Mouse (Mus musculus) splenic B cell, adult 2 months (primary cell): ENCODE data around the gene Col4a2.
"Not testable (repeated sequence)": the region's sequence is repeated elsewhere in the genome, so short reads cannot be mapped to it uniquely, and the experiment has no call there.

ENCODE experiments used
- DNase-seq: peaks from one replicate; pipeline ENCODE4 v3.0.0-alpha.2; 2011; ENCODE audit warnings: low read depth, low spot score
- H3K27me3 ChIP-seq: 2 replicates; pipeline ENCODE4 v1.6.1; 2012; ENCODE audit warnings: mild to moderate bottlenecking, low read length, moderate library complexity, mixed read lengths; ENCODE audit not compliant: control insufficient read depth, poor library complexity, insufficient read depth, severe bottlenecking
- H3K36me3 ChIP-seq: 2 replicates; pipeline ENCODE4 v1.6.1; 2012; ENCODE audit warnings: mild to moderate bottlenecking, low read length, moderate library complexity, mixed read lengths; ENCODE audit not compliant: control insufficient read depth, poor library complexity, insufficient read depth, severe bottlenecking

Col4a2 gene

DNA sequence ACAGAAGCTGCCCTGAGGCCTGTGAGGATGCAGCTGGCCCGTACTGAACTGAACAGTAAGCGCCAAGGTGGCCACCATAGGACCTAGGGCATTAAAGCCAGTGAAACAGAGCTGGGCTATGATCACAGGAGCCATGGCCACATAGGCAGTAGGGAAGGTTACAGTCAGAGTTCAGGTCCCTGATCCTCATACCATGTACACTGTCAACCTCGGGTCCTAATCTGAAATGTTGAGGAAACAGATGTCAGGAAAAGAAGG, 152.0 kb downstream of the Col4a2 start:
- no peak for DNase-seq
- no peaks in the 10 kb centered on the region for H3K36me3 ChIP-seq
- H3K27me3 ChIP-seq = no peaks in the 10 kb centered on the region

DNA sequence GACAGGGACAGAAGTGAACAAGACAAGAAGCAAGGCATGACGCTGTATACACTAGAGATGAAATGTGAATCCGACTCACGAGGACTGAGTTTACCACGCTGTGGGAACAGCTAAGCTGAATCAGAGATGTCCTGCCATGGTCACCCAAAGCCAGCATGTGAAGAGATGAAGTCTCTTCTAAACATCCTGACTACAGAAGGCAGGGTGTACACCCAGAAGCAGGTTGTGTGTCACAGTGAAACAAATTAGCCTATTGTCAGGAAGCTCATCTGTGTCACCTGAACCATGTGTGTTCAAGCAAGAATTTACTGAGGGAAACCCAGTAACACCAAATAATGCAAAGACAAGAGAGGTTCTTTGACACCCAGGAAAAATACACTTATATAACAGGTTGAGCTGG, 153.0 kb downstream of the Col4a2 start:
- no peak for DNase-seq
- H3K36me3 ChIP-seq = no peaks in the 10 kb centered on the region
- no peaks in the 10 kb centered on the region for H3K27me3 ChIP-seq

DNA sequence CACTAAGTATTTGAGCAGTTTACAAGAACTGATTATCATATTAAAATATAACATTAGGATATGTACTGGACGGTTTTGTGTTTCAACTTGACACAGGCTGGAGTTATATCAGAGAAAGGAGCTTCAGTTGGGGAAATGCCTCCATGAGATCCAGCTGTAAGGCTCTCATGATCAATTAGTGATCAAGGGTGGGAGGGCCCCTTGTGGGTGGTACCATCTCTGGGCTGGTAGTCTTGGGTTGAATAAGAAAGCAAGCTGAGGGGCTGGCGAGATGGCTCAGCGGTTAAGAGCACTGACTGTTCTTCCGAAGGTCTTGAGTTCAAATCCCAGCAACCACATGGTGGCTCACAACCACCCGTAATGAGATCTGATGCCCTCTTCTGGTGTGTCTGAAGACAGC, 153.9 kb downstream of the Col4a2 start:
- not testable (repeated sequence) for DNase-seq, H3K27me3 ChIP-seq, H3K36me3 ChIP-seq

DNA sequence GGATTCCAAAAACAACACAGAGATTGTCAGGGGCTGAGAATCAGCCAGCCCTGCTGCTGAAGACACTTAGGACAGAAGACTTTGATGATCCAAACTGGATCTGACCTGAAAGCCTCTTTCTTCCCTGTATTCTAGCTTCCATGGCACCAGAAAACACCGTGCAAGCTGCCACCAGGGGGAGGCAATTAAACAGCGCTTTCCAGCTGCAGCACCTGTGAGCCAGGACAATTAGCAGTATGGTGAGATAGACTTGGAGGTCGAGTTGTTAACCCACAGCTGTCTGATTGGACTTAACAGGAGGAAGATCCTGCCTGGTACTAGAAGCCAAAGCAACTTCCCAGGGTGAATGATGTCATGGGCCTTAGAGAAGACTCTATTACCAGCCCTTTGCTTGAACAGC, 156.5 kb downstream of the Col4a2 start:
- Histone ChIP-seq H3K27me3 (no peaks in the 10 kb centered on the region), H3K36me3 (no peaks in the 10 kb centered on the region)
- peak; percentile 37 for DNase-seq

DNA sequence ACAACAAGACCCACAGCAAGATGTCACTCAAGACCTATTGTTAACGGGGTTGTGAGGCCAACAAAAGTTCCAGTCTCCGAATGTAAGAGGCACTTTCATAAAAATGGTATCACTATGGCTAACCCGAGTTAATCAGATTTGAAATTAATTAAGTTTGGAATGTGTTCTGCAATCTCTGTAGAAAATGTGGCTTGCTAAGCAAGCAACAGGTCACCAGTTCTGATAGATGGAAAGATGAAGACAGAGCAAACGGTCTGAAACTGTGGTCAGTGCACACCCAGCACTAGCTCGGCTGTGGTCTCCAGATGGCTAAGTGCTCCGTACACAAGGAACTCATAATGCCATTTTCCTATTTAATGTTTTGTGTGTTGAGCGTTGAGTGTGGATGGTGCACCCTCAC, 158.1 kb downstream of the Col4a2 start:
- DNase-seq = no peak
- Histone ChIP-seq H3K36me3 (no peaks in the 10 kb centered on the region), H3K27me3 (no peaks in the 10 kb centered on the region)

DNA sequence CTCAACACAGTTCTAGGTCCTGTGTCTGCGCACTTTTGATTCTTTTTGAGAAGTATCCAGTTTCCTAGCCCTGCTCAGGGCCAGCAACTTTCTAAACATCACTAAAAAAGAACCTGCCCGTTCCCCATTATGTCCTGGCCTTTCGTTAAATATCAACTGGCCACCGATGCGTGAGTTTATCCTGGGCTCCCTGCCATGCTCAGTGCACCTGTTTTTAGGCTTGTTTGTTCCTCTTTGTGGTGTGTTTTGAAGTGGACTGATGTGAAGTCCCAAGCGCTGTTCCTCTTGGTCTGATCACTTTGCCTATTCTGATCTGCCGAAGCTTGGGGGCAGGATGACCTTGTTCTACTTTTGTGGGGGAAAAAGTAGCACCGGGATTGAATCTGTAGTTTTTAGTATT, 158.7 kb downstream of the Col4a2 start:
- no peak for DNase-seq
- no peaks in the 10 kb centered on the region for H3K27me3 ChIP-seq
- no peaks in the 10 kb centered on the region for H3K36me3 ChIP-seq

DNA sequence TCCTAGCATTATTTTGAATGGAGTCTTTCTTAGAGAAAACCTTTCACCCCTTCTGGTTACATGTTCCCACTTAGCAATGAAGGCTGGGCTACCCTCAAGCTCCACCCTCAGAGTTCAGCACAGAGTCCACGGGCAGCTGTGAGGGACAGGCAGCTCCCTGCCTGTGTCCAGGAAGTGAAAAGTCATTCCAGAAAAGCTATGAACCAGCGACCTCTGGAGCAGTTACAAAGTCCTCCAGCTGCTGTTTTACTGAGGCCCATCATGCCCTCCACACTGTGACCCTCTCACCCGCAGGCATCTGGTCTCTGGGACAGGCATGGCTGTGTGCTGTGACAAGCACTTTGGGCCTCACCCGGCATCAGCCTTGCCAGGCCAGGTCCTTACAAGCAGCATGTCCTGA, 160.5 kb downstream of the Col4a2 start:
- DNase-seq = no peak
- no peaks in the 10 kb centered on the region for H3K36me3 ChIP-seq
- H3K27me3 ChIP-seq = no peaks in the 10 kb centered on the region

DNA sequence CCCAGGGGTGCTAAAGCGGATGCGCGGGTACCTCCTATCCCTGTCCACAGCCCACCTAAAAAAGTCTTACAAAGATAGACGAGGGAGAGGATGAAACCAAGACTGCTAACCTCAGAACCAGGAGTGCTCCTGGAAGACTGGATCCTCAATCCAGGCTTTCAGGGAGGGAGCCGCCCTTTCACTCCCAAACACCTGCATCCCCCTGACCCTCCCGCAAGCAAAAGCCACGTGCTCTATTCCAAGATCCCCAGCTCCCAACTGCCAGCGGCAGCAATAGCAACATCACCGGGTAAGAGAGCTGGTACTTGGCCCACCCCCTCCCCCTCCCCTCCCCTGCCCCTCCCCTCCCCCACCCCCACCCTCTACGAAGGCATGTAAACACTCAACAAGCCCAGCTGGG, 162.8 kb downstream of the Col4a2 start:
- Histone ChIP-seq H3K27me3 (no peaks in the 10 kb centered on the region), H3K36me3 (no peaks in the 10 kb centered on the region)
- no peak for DNase-seq

DNA sequence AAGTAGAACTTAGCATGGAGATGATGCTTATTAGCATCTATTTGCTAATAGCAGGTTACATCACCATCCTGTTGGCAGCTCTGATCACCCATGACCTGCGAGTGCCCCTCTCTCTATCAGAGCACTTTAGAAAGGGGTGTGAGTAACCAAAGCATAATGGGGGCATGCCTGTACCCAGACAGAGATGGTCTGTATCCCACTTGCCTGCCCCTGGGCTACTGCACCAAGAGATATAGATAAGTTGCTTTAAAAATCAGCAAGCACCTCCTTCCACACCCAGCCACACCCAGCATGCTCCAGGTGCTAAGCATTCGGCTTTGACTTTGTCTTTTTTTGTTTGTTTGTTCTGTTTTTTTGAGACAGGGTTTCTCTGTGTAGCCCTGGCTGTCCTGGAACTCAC, 163.3 kb downstream of the Col4a2 start:
- H3K27me3 ChIP-seq = no peaks in the 10 kb centered on the region
- DNase-seq = no peak
- H3K36me3 ChIP-seq = no peaks in the 10 kb centered on the region

DNA sequence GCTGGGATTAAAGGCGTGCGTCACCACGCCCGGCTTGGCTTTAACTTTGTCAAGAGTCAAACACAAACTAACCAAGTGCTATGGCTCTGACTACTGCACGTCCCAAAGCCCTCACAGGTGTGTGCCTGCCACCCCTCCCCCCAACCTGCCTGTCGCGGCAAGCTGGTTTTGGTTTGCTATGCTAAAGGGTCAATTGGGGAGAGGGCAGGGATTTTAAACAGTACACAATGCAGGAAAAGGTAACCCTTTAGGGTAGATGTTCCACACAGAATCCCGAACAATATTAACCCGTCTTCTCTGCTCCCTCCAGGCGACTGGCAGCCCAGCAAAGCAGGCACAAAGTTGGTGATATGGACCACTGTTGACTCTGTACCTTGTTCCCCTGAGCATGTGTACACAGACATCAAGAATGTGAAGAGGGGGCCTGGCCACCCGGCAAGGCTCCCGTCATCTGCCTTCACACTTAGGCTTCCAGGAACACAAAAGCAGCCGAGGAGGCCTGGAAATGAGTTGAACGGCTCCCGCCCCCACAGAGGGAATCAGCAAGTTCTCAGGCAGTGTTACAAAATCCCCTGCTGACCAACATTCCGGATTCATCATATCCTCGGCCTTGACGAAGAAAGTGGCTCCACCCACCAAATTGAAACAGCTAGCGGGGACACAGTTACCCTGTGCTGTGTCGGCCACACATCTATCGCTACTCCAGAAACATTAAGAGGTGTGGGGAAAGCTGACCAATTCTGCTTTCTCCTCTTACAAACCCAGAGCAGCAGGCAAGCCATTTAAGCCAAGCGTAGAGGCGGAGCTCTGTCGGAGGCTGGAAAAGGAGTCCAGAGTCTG, 164.0 kb downstream of the Col4a2 start:
- Histone ChIP-seq H3K36me3 (no peaks in the 10 kb centered on the region), H3K27me3 (no peaks in the 10 kb centered on the region)
- DNase-seq = peak; percentile 19

DNA sequence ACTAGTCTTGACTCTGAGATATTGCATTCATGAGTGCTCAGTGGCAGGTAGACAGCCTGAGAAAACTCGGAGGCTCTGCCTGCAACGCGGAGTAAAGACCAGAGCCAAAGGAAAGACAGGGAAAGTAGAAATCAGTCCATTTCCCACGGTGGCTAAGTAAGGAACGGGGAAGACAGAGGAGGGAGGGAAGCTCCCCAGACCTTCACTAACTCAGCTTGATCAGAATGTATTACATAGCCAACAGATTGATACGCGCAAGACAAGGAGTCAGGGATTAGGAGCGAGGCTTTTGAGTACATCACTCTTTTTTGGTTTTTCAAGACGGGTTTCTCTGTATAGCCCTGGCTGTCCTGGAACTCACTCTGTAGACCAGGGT, 164.6 kb downstream of the Col4a2 start:
- H3K36me3 ChIP-seq = no peaks in the 10 kb centered on the region
- H3K27me3 ChIP-seq = no peaks in the 10 kb centered on the region
- DNase-seq = no peak

DNA sequence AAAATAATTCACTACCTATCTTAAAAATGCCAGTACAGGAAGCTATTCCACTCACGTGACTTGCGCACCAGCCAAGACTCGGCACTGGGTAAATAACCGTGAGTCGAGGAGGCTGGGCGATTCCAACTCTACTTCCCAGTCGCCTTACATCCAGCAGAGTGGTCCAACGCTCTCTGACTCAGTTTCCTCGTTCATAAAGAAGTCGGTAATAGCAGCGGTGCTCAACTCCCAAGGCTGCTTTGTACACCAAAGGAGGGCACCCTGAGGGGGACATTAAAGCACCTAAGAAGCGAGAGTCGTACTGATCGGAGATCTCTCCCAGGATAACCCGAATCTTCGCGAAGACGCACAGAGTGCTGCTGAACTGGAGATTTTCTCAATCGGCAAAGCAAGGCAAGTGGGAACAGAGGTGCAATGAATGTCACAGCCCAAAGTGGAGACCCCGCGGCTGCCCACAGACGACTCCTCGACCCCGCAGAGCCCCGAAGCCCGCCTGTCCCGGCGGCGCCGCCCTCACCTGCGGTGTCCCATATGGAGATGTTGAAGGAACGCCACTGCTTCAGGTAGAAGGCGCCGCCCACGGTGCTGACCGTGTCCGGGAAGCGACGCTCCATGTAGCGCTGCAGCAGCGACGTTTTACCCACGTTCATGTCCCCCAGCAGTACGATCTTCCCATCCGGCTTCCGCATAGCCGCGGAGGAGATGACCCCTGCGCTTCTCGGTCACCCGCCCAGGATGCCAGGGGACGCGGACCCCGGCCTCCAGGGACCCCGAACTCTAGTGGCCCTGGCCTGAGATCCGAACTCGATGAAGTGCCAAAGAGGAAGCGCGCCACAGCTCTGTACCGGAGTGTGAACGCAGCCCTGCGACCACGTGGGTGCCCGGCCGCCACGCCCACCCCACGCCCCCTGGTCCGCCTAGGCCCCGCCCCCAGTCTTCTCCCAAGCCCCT, 165.5 kb downstream of the Col4a2 start, which contains the start of gene Rab20:
Rab20 (minus strand) TSS at position 900 of the 951 bp plus-strand sequence.
- H3K36me3 ChIP-seq = no peaks in the 10 kb centered on the region
- peak; percentile 63 for DNase-seq
- no peaks in the 10 kb centered on the region for H3K27me3 ChIP-seq

DNA sequence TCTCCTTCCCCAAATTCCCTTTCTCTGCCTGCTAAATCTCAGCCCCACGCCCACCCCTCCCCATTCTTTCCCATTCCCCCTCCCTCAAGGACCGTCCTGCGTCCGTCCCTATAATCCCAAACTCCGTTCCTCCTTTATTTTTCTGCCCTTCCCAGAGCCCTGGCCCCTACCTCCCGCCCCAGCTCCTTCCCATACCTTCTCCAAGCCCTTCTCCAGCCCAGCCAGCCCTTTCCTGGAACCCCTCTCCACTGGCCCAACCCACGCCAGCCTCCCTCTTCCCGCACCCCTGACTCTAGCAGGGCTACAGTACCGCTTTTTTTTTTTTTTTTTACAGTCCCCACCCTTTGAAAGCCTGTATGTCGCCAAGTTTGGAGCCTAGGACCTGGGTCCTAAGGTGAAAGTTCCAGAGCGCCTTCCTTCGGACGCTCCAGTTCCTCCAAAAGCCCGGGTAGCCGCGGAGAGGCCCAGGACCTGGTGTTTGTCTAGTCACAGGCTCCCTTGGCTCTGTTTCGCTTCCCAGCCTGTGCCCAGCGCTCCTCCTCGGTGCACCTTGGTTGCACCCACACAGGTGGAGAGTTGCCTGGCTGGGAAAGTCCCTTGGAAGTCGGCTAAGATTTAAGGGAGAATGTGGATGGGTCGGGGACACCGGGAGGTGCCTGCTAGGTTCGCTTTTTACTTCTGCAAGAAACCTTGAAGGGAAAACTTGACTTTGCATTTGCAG, 166.4 kb downstream of the Col4a2 start:
- Histone ChIP-seq H3K36me3 (no peaks in the 10 kb centered on the region), H3K27me3 (no peaks in the 10 kb centered on the region)
- no peak for DNase-seq

DNA sequence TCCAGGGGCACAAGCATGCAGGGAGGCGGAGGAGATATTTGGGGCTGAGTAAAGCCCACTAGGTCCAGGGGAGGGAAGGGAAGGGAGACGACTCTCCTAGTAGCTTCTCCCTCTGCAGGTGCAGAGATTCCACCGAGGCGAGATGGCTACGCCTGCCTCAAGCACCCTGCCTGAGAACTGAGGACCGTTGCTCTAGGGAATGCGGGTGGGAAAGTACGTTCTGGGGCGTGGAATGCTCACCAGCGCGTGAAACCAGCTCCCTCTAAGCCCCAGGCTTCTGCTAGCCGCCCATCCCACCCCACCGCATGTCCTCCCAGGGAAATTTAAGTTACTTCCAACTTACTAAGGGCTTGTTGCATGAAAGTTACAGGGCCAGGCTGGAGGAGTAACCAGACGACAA, 167.0 kb downstream of the Col4a2 start:
- H3K36me3 ChIP-seq = no peaks in the 10 kb centered on the region
- DNase-seq = no peak
- no peaks in the 10 kb centered on the region for H3K27me3 ChIP-seq

DNA sequence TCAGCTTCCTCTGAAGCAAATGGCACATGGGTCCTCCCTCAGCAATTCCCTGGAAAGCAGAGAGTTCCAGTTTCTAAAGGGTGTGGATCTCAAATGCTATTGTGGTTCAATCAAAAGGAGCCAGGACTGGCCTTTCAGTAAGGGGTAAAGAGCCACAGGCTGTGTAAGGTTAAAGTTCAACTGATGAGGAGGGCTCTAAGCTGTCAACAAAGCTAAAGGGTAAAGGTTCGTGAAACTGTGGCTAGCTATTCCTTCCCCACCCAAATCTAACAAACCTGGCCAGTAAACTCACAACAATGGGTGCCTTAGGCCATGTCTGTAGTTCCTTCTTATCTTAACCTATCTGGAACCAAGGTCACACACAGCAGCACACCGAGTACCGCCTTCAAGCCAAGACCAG, 169.3 kb downstream of the Col4a2 start:
- Histone ChIP-seq H3K27me3 (no peaks in the 10 kb centered on the region), H3K36me3 (no peaks in the 10 kb centered on the region)
- DNase-seq = no peak
